Mouse (Mus musculus) liver, embryonic 14.5 days (tissue): Measurements from ENCODE around the gene Sec14l1.

Experiments used
- CTCF ChIP-seq: IDR thresholded peaks from 2 replicates; pipeline ENCODE4 v1.5.1; 2016; ENCODE audit warnings: antibody characterized with exemption, low read depth, control low read depth
- EP300 ChIP-seq: IDR thresholded peaks from 2 replicates; pipeline ENCODE4 v1.6.1; 2016; ENCODE audit warnings: antibody characterized with exemption, low read depth

GRCm38 (mm10) chr11:117205447-117205846 is 90.5 kb downstream of the Sec14l1 start:
- no peak for TF ChIP-seq CTCF
- TF ChIP-seq EP300, result no peak
